Comparison of ENCODE assay signal across 12 mouse cellular contexts in the genomic region with DNA sequence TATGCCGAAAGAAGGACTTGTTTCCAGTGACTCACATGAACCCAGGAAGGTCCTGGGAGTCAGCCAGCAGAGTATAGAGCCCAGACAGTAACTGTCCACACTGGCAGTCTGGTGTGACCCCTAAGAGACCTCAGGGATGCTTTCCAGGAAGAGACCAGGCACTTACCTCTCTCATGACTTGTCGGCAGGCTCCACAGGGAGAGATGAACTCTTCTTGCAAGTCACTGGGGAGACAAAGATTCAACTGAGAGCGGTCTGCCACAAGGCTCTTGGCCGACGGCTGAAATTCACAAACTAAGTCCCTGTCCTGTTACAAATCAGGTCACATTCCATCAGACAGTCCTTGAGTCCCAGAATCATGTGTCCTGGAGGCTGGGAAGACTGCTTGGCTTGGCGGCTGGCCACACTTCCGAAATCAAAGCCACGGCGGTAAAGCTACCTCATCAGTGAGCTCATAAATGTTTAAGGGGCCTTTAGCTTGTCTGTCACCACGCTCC. TPM values are rescaled to one million over a fixed set of nuclear protein-coding genes. Genes with fewer than 3 reads are reported as not detected.
DNase-seq lines count a peak whose midpoint lies in the region; ATAC-seq lines count a peak whose summit lies in the region.
"Had no signal": no experiment of that assay in that cellular context is flagged by ENCODE, and none has a peak within 500 bp of the region (broad histone marks: within the 10 kb centered on the region; RNA-seq: fewer than 3 reads in every experiment).

No protein-coding gene starts in this region.

- ATAC-seq in heart, embryonic 15.5 days (replicated peaks; ENCODE audit: insufficient number of reproducible peaks, insufficient read depth, low FRiP score, low read depth), result no peak
- ATAC-seq in inflammation-experienced regulatory T-cells, adult 6 months, result no peak
- no peak for ATAC-seq in megakaryocyte, adult 5-6 weeks (ENCODE audit: poor library complexity, severe bottlenecking)

- peak; percentile 35 for DNase-seq in 3T3-L1 (ENCODE audit: low read depth, low spot score)
- DNase-seq in Muller cell, postnatal 12 days (ENCODE audit: inconsistent ontology term), result peak; percentile 92
- peak; percentile 58 to 75 for DNase-seq in kidney, postnatal 25 days
- no peak for DNase-seq in urinary bladder, postnatal 14 days (ENCODE audit: low spot score)
- no peak for DNase-seq in embryo, embryonic 9.5 days (ENCODE audit: extremely low spot score)

- no peak overlapping the region for H3K4me3 ChIP-seq in heart, embryonic 15.5 days
- H3K4me3 ChIP-seq: heart, adult 2 months; neural tube, embryonic 12.5 days had no signal

- peak overlapping the region; percentile 59 for H3K27ac ChIP-seq in heart, embryonic 15.5 days
- H3K27ac ChIP-seq: heart, adult 2 months; neural tube, embryonic 12.5 days had no signal

- H3K4me2 ChIP-seq in heart, embryonic 15.5 days, result peak overlapping the region; percentile 26
- H3K4me2 ChIP-seq: neural tube, embryonic 12.5 days had no signal

- WGBS in heart, embryonic 15.5 days, result 30% methylated on average over 10 of the region's 10 CpGs

- H3K9me3 ChIP-seq in heart, embryonic 15.5 days (replicated peaks), result no peaks in the 10 kb centered on the region
- H3K9me3 ChIP-seq: neural tube, embryonic 12.5 days had no signal

- H3K27me3 ChIP-seq in heart, embryonic 15.5 days, result no peaks in the 10 kb centered on the region
- H3K27me3 ChIP-seq: neural tube, embryonic 12.5 days had no signal

- H3K36me3 ChIP-seq in heart, embryonic 15.5 days, result no peaks in the 10 kb centered on the region
- H3K36me3 ChIP-seq: neural tube, embryonic 12.5 days had no signal

- H3K4me1 ChIP-seq in heart, embryonic 15.5 days (replicated peaks), result peaks cover 18% of the 10 kb centered on the region

- H3K9ac ChIP-seq in heart, embryonic 15.5 days, result no peak overlapping the region
- H3K9ac ChIP-seq: neural tube, embryonic 12.5 days had no signal

RNA-seq across cellular contexts. Expression of gene Pink1, which starts 17.3 kb away (rescaled TPM):
- polyA plus RNA-seq in heart, embryonic 15.5 days (2015; fragmentation: Nextera tagmentation; extraction: Ambion mirVana), result 72.4 and 82.5 TPM in 2 replicates
- polyA plus RNA-seq in inflammation-experienced regulatory T-cells, adult 6 months (2017; shearing (Covaris generic)), result 10 to 100 TPM in 2 of 3 experiments, 1 to 10 TPM in 1; 6.0 to 24.7 (median 10.8) TPM
- 26.9 and 31.8 TPM in 2 replicates for total RNA-seq in megakaryocyte, adult 5-6 weeks (2015)
- total RNA-seq in megakaryocyte, adult 5-6 weeks (2017), result 29.8 and 32.2 TPM in 2 replicates

RNA-seq across cellular contexts. Expression of gene Cda, which starts 24.4 kb away (rescaled TPM):
- 8.9 and 9.2 TPM in 2 replicates for polyA plus RNA-seq in heart, embryonic 15.5 days (2015; fragmentation: Nextera tagmentation; extraction: Ambion mirVana)
- not detected for polyA plus RNA-seq in inflammation-experienced regulatory T-cells, adult 6 months (2017; shearing (Covaris generic))
- not detected in 2 replicates for total RNA-seq in megakaryocyte, adult 5-6 weeks (2015)
- total RNA-seq in megakaryocyte, adult 5-6 weeks (2017), result not detected in 2 replicates

RNA-seq across cellular contexts. Expression of gene Ddost, which starts 38.9 kb away (rescaled TPM):
- polyA plus RNA-seq in heart, embryonic 15.5 days (2015; fragmentation: Nextera tagmentation; extraction: Ambion mirVana), result 230 and 277 TPM in 2 replicates
- 100 to 1,000 TPM; 101 to 118 (median 104) TPM for polyA plus RNA-seq in inflammation-experienced regulatory T-cells, adult 6 months (2017; shearing (Covaris generic))
- total RNA-seq in megakaryocyte, adult 5-6 weeks (2015), result 137 and 143 TPM in 2 replicates
- 100 and 102 TPM in 2 replicates for total RNA-seq in megakaryocyte, adult 5-6 weeks (2017)

RNA-seq across cellular contexts. Expression of gene Fam43b, which starts 52.9 kb away (rescaled TPM):
- polyA plus RNA-seq in heart, embryonic 15.5 days (2015; fragmentation: Nextera tagmentation; extraction: Ambion mirVana), result 0.22 TPM in 1 of 2 replicates, not detected in the other
- not detected for polyA plus RNA-seq in inflammation-experienced regulatory T-cells, adult 6 months (2017; shearing (Covaris generic))
- total RNA-seq in megakaryocyte, adult 5-6 weeks (2015), result not detected in 2 replicates
- not detected in 2 replicates for total RNA-seq in megakaryocyte, adult 5-6 weeks (2017)
- total RNA-seq: heart, adult 2 months had no signal
- polyA plus RNA-seq: embryonic facial prominence, embryonic 11.5 days; heart, adult 2 months; limb, embryonic 11.5 days had no signal

Comparison
In these comparisons a context has a peak if more than half of its experiments do, and no peak if none do; other contexts are left out.
1. DNase-seq: peak in 3T3-L1 (single experiment), Muller cell, postnatal 12 days (single experiment) and kidney, postnatal 25 days (2 of 2); none in urinary bladder, postnatal 14 days (single experiment) and embryo, embryonic 9.5 days (single experiment).